Mouse (Mus musculus) kidney, embryonic 15.5 days (tissue): ENCODE measurements around the gene Cd48. TPM values are rescaled to one million over a fixed set of nuclear protein-coding genes. Genes with fewer than 3 reads are reported as not detected.
"Not testable (repeated sequence)": the region's sequence is repeated elsewhere in the genome, so short reads cannot be mapped to it uniquely, and the experiment has no call there.

Experiments used
- ATAC-seq: fragments of 200-750 bp; cut with Nextera tagmentation; replicated peaks from 2 replicates; pipeline ENCODE4 v1.8.0; 2017; ENCODE audit warnings: moderate TSS enrichment; ENCODE audit not compliant: low FRiP score
- H3K27ac ChIP-seq: fragments of 300-500 bp; sonication (generic); 2 replicates; pipeline ENCODE4 v1.5.1; 2015; ENCODE audit warnings: mild to moderate bottlenecking, inconsistent platforms
- H3K27me3 ChIP-seq: fragments of 300-500 bp; sonication (generic); 2 replicates; pipeline ENCODE4 v1.6.1; 2015; ENCODE audit warnings: inconsistent platforms
- H3K36me3 ChIP-seq: fragments of 300-500 bp; sonication (generic); 2 replicates; pipeline ENCODE4 v1.6.1; 2015; ENCODE audit warnings: inconsistent platforms
- H3K4me1 ChIP-seq: fragments of 300-500 bp; sonication (generic); 2 replicates; pipeline ENCODE4 v1.6.1; 2015; ENCODE audit warnings: inconsistent platforms
- H3K4me2 ChIP-seq: fragments of 300-500 bp; sonication (generic); 2 replicates; pipeline ENCODE4 v1.6.1; 2015; ENCODE audit warnings: moderate library complexity, mild to moderate bottlenecking, inconsistent platforms
- H3K4me3 ChIP-seq: fragments of 300-500 bp; sonication (generic); replicated peaks from 2 replicates; pipeline ENCODE4 v1.5.1; 2015; ENCODE audit warnings: mild to moderate bottlenecking, inconsistent platforms
- H3K9ac ChIP-seq: fragments of 300-500 bp; sonication (generic); 2 replicates; pipeline ENCODE4 v1.6.1; 2015; ENCODE audit warnings: mild to moderate bottlenecking, inconsistent platforms
- H3K9me3 ChIP-seq: fragments of 300-500 bp; sonication (generic); replicated peaks from 2 replicates; pipeline ENCODE4 v1.6.1; 2016; ENCODE audit warnings: inconsistent platforms
- WGBS: fragments of 180-500 bp; shearing (Covaris S2); methylation state at CpG from one replicate; pipeline ENCODE4 v1.1.7; 2015; ENCODE audit warnings: mixed read lengths; 5-methylcytosine and 5-hydroxymethylcytosine counted together
- polyA plus RNA-seq: library from polyadenylated mRNA; unstranded; fragments of >200 nt; fragmentation: Nextera tagmentation; extraction: Ambion mirVana; gene quantifications from 2 replicates; pipeline ENCODE4 v1.2.1, GENCODE M21; 2015

The Cd48 gene
- polyA plus RNA-seq, 1 experiment from 2014 or later: 2.3 TPM

- no peaks in the 10 kb centered on the region for H3K36me3 ChIP-seq
- 83% methylated on average over 2 of the region's 2 CpGs for WGBS
- H3K4me1 ChIP-seq: no peaks in the 10 kb centered on the region
- H3K27ac ChIP-seq: no peak overlapping the region
- H3K9ac ChIP-seq: no peak overlapping the region
- H3K4me3 ChIP-seq: no peak overlapping the region
- no peaks in the 10 kb centered on the region for H3K27me3 ChIP-seq
- H3K4me2 ChIP-seq: no peak overlapping the region
- no peak for ATAC-seq
- H3K9me3 ChIP-seq: no peaks in the 10 kb centered on the region
Measured at GRCm38 (mm10) chr1:171663757-171664156, 18.1 kb upstream of the Cd48 start.

GRCm38 (mm10) chr1:171666350-171666749 lies 15.5 kb upstream of the Cd48 start:
- no peak for ATAC-seq
- Histone ChIP-seq H3K9ac (no peak overlapping the region), H3K36me3 (no peaks in the 10 kb centered on the region), H3K4me1 (no peaks in the 10 kb centered on the region), H3K9me3 (no peaks in the 10 kb centered on the region), H3K27ac (no peak overlapping the region), H3K27me3 (no peaks in the 10 kb centered on the region), H3K4me2 (no peak overlapping the region), H3K4me3 (no peak overlapping the region)
- WGBS: 82% methylated on average over 6 of the region's 6 CpGs

GRCm38 (mm10) chr1:171667160-171667559 lies 14.6 kb upstream of the Cd48 start:
- Histone ChIP-seq H3K9ac (no peak overlapping the region), H3K27ac (no peak overlapping the region), H3K27me3 (no peaks in the 10 kb centered on the region), H3K4me3 (no peak overlapping the region), H3K36me3 (no peaks in the 10 kb centered on the region), H3K9me3 (no peaks in the 10 kb centered on the region), H3K4me2 (no peak overlapping the region), H3K4me1 (no peaks in the 10 kb centered on the region)
- ATAC-seq: no peak
- WGBS: 65% methylated on average over 1 of the region's 1 CpGs

- H3K4me2 ChIP-seq, H3K27me3 ChIP-seq, H3K9me3 ChIP-seq, H3K27ac ChIP-seq, H3K4me1 ChIP-seq, H3K4me3 ChIP-seq, H3K36me3 ChIP-seq, H3K9ac ChIP-seq, ATAC-seq: not testable (repeated sequence)
- WGBS: 84% methylated on average over 2 of the region's 2 CpGs
Measured at GRCm38 (mm10) chr1:171672451-171672850, 9.4 kb upstream of the Cd48 start.

GRCm38 (mm10) chr1:171672854-171673475 lies 8.8 kb upstream of the Cd48 start:
- no peak overlapping the region for H3K9ac ChIP-seq
- no peak for ATAC-seq
- no peaks in the 10 kb centered on the region for H3K36me3 ChIP-seq
- H3K27me3 ChIP-seq: no peaks in the 10 kb centered on the region
- no peaks in the 10 kb centered on the region for H3K9me3 ChIP-seq
- 79% methylated on average over 5 of the region's 5 CpGs for WGBS
- no peaks in the 10 kb centered on the region for H3K4me1 ChIP-seq
- H3K27ac ChIP-seq: no peak overlapping the region
- no peak overlapping the region for H3K4me3 ChIP-seq
- no peak overlapping the region for H3K4me2 ChIP-seq

GRCm38 (mm10) chr1:171674467-171674866 lies 7.3 kb upstream of the Cd48 start:
- WGBS: 70% methylated on average over 1 of the region's 1 CpGs
- no peaks in the 10 kb centered on the region for H3K27me3 ChIP-seq
- no peak for ATAC-seq
- no peak overlapping the region for H3K9ac ChIP-seq
- no peaks in the 10 kb centered on the region for H3K9me3 ChIP-seq
- H3K4me1 ChIP-seq: no peaks in the 10 kb centered on the region
- no peak overlapping the region for H3K27ac ChIP-seq
- no peak overlapping the region for H3K4me3 ChIP-seq
- H3K36me3 ChIP-seq: no peaks in the 10 kb centered on the region
- no peak overlapping the region for H3K4me2 ChIP-seq

- no peaks in the 10 kb centered on the region for H3K9me3 ChIP-seq
- no peak overlapping the region for H3K27ac ChIP-seq
- WGBS: 87% methylated on average over 1 of the region's 1 CpGs
- no peaks in the 10 kb centered on the region for H3K27me3 ChIP-seq
- H3K9ac ChIP-seq: no peak overlapping the region
- H3K4me2 ChIP-seq: no peak overlapping the region
- H3K36me3 ChIP-seq: no peaks in the 10 kb centered on the region
- H3K4me1 ChIP-seq: no peaks in the 10 kb centered on the region
- ATAC-seq: no peak
- no peak overlapping the region for H3K4me3 ChIP-seq
Measured at GRCm38 (mm10) chr1:171677721-171678120, 4.1 kb upstream of the Cd48 start.

GRCm38 (mm10) chr1:171681009-171681408 lies 800 bp upstream of the Cd48 start:
- H3K27ac ChIP-seq: no peak overlapping the region
- H3K36me3 ChIP-seq: no peaks in the 10 kb centered on the region
- H3K4me1 ChIP-seq: no peaks in the 10 kb centered on the region
- no peak overlapping the region for H3K4me3 ChIP-seq
- H3K4me2 ChIP-seq: no peak overlapping the region
- H3K9ac ChIP-seq: no peak overlapping the region
- H3K27me3 ChIP-seq: no peaks in the 10 kb centered on the region
- 76% methylated on average over 7 of the region's 7 CpGs for WGBS
- no peak for ATAC-seq
- no peaks in the 10 kb centered on the region for H3K9me3 ChIP-seq

GRCm38 (mm10) chr1:171684923-171685322 lies 3.1 kb downstream of the Cd48 start:
- Histone ChIP-seq H3K4me3 (no peak overlapping the region), H3K27me3 (no peaks in the 10 kb centered on the region), H3K9me3 (no peaks in the 10 kb centered on the region), H3K4me2 (no peak overlapping the region), H3K27ac (no peak overlapping the region), H3K9ac (no peak overlapping the region), H3K36me3 (no peaks in the 10 kb centered on the region), H3K4me1 (no peaks in the 10 kb centered on the region)
- no peak for ATAC-seq
- WGBS: 91% methylated on average over 9 of the region's 9 CpGs

GRCm38 (mm10) chr1:171687320-171687719 lies 5.5 kb downstream of the Cd48 start:
- no peak overlapping the region for H3K9ac ChIP-seq
- no peaks in the 10 kb centered on the region for H3K9me3 ChIP-seq
- no peaks in the 10 kb centered on the region for H3K36me3 ChIP-seq
- H3K27me3 ChIP-seq: no peaks in the 10 kb centered on the region
- no peak for ATAC-seq
- 78% methylated on average over 4 of the region's 4 CpGs for WGBS
- no peak overlapping the region for H3K27ac ChIP-seq
- H3K4me3 ChIP-seq: no peak overlapping the region
- H3K4me1 ChIP-seq: no peaks in the 10 kb centered on the region
- no peak overlapping the region for H3K4me2 ChIP-seq

GRCm38 (mm10) chr1:171693918-171694317 lies 12.1 kb downstream of the Cd48 start:
- Histone ChIP-seq H3K27me3 (no peaks in the 10 kb centered on the region), H3K4me3 (no peak overlapping the region), H3K9me3 (no peaks in the 10 kb centered on the region), H3K27ac (no peak overlapping the region), H3K36me3 (no peaks in the 10 kb centered on the region), H3K9ac (no peak overlapping the region), H3K4me2 (no peak overlapping the region), H3K4me1 (no peaks in the 10 kb centered on the region)
- WGBS: 75% methylated on average over 1 of the region's 1 CpGs
- ATAC-seq: no peak

- 17% methylated on average over 6 of the region's 6 CpGs for WGBS
Measured at GRCm38 (mm10) chr1:171698983-171699382, 17.2 kb downstream of the Cd48 start.

GRCm38 (mm10) chr1:171713736-171714135 lies 31.9 kb downstream of the Cd48 start:
- H3K27ac ChIP-seq, H3K4me3 ChIP-seq, H3K4me2 ChIP-seq, H3K36me3 ChIP-seq, H3K9me3 ChIP-seq, ATAC-seq, H3K9ac ChIP-seq, H3K27me3 ChIP-seq, H3K4me1 ChIP-seq: not testable (repeated sequence)
- 90% methylated on average over 1 of the region's 1 CpGs for WGBS

More at GRCm38 (mm10) chr1:171698983-171699382, 17.2 kb downstream of the Cd48 start:
- H3K4me3 ChIP-seq: no peak overlapping the region
- no peaks in the 10 kb centered on the region for H3K36me3 ChIP-seq
- ATAC-seq: no peak
- no peak overlapping the region for H3K9ac ChIP-seq
- no peaks in the 10 kb centered on the region for H3K4me1 ChIP-seq
- no peak overlapping the region for H3K27ac ChIP-seq
- no peaks in the 10 kb centered on the region for H3K9me3 ChIP-seq
- no peaks in the 10 kb centered on the region for H3K27me3 ChIP-seq
- no peak overlapping the region for H3K4me2 ChIP-seq
